Mouse (Mus musculus): ENCODE results near the gene Arfgef3.

DNA sequence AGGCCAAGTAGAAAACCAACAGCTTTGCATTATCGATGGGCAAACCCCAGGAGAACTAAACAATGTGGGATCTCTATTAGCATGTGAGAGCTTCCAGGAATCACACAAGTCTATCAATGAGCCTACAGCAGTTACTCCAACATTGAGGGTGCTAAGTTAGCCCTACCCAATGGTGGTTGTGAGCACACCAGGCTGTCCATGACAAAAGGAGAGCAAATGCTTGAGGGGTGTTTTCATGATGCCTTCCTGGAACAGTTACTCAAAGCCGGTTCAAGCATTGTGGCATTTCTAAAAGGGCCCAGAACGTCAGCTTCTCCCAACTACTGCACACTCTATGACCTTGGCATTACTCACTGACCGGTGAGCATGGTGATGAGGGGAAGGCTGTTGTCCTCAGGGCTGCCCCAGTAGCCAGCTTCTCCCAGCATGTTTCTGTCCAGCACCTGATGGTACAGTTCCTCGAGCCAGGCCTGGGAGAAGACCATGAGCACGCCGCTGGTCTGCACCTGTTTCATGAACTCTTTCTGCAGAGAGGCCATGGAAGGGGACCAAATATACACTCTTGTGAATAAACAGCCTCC lies 109.3 kb downstream of the Arfgef3 start:
- TF ChIP-seq MAFK (IDR thresholded peaks at IDR 0.05; ENCODE audit: insufficient read depth, low read depth, low read length) (no peak), CHD2 (IDR thresholded peaks at IDR 0.05; ENCODE audit: low read depth, low read length) (no peak), ZC3H11A (IDR thresholded peaks at IDR 0.05; ENCODE audit: borderline replicate concordance, low read depth, low read length) (no peak)
